Mouse (Mus musculus): ENCODE data around the gene Ppp1r3e. TPM values are rescaled to one million over a fixed set of nuclear protein-coding genes. Genes with fewer than 3 reads are reported as not detected.

Ppp1r3e gene
- polyA plus RNA-seq, 1 experiment, result 22.1 TPM

DNA sequence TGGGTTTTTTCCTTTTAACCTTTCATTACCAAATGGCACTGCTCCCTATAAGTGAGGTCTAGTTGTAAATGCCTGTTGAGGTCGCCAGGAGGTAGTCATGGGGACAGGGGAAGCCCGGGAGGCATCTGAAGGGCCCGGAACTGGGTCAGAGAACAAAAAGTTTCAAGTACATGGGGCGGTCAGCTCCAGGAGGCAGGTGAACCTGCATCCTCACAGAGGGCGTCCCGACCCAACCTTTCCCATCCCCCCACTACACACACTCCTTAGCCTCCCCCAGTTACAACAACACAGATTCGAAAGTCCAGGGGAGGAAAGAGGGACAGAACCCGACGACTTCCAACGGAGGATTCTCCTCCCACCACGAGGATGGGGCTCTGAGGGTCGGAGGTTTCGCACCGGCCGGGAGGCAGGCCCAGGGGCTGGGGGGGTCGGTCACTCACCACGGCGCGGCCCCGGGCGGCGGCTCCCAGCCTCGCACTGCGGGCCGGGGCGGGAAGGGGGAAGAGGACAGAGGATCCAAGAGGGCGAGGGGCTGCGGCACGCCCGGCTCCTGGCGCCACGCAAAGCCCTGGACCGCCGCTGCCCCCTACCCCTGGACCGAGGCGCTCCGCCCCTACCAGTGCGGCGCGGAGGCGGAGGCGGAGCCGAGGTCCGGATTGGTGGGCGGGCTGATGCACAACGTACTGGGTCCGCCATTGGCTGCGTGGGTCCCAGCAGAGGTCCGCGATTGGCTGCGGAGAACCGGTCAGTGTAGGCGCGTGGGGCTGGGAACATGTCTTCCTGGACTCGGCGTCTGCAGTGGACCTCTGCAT, 13.6 kb downstream of the Ppp1r3e start:
- WGBS, result under 1% methylated on average over 55 of the region's 56 CpGs
- TF ChIP-seq CTCF (IDR thresholded peaks at IDR 0.05; ENCODE audit: borderline replicate concordance, insufficient read depth, low read depth, low read length) (no peak), POLR2A (IDR thresholded peaks at IDR 0.05; ENCODE audit: borderline replicate concordance, insufficient read depth, low read length) (peak; percentile 81)
- peak overlapping the region; percentile 86 for H3K4me3 ChIP-seq (replicated peaks; ENCODE audit: insufficient read depth, low read depth, low read length)
- no peaks in the 10 kb centered on the region for H3K4me1 ChIP-seq (ENCODE audit: control insufficient read depth, insufficient read depth, low read length)
- peak; percentile 94 to 95 for DNase-seq
- H3K27ac ChIP-seq (ENCODE audit: insufficient read depth, low read length), result peak overlapping the region; percentile 60; the same call in 1 of the 2 replicates
- no peaks in the 10 kb centered on the region for H3K27me3 ChIP-seq (ENCODE audit: control insufficient read depth, insufficient read depth, low read length)

DNA sequence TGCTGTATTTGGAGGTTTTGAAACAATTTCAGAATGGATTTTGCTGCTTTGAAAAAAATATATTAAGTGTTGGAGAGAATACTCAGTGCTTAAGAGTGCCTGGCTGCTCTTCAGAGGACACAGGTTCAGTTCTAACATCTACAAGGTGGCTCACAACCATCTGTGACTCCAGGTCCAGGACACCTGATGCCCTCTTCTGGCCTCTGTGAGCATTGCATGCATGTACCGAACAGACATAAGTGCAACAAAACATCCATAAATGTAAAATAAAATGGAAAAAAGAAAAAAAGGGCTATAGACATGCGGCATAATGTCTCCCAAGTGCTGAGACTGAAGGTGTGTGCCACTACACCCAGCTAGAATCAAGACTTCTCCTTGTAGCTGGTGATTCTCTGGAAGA, 16.8 kb downstream of the Ppp1r3e start:
- 28% methylated on average over 2 of the region's 2 CpGs for WGBS
- Histone ChIP-seq H3K4me1 (ENCODE audit: control insufficient read depth, insufficient read depth, low read length) (peaks cover 10% of the 10 kb centered on the region; the same call in 1 of the 2 replicates), H3K27me3 (ENCODE audit: control insufficient read depth, insufficient read depth, low read length) (no peaks in the 10 kb centered on the region), H3K27ac (ENCODE audit: insufficient read depth, low read length) (no peak overlapping the region), H3K4me3 (replicated peaks; ENCODE audit: insufficient read depth, low read depth, low read length) (no peak overlapping the region)
- DNase-seq, result peak; percentile 73 to 77
- peak; percentile 85 for TF ChIP-seq CTCF (IDR thresholded peaks at IDR 0.05; ENCODE audit: borderline replicate concordance, insufficient read depth, low read depth, low read length)
- no peak for TF ChIP-seq POLR2A (IDR thresholded peaks at IDR 0.05; ENCODE audit: borderline replicate concordance, insufficient read depth, low read length)

DNA sequence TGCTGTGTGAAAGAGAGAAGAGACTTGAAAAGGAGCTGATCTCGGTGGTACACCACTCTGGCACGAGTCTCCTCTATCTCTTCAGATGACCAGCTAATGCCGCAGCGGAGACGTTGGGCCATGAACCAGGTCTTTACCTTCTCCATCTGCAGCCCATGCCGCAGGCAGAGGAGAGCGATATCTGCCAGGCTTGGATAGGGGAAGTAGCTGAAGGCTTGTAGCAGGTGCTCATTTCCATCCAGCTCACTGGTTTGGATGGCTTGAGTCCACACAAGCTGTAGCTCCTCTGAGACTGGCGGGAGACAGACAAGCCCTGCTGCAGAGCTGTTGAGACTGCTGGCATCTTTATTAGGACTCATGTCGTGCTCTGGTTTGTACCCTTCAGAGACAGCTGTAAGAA, 19.5 kb downstream of the Ppp1r3e start:
- peak; percentile 71 to 81 for DNase-seq
- Histone ChIP-seq H3K27ac (ENCODE audit: insufficient read depth, low read length) (peak overlapping the region; percentile 77), H3K4me1 (ENCODE audit: control insufficient read depth, insufficient read depth, low read length) (peaks cover 10% of the 10 kb centered on the region; the same call in 1 of the 2 replicates), H3K27me3 (ENCODE audit: control insufficient read depth, insufficient read depth, low read length) (no peaks in the 10 kb centered on the region), H3K4me3 (replicated peaks; ENCODE audit: insufficient read depth, low read depth, low read length) (no peak overlapping the region)
- 13% methylated on average over 9 of the region's 9 CpGs for WGBS
- no peak for TF ChIP-seq POLR2A (IDR thresholded peaks at IDR 0.05; ENCODE audit: borderline replicate concordance, insufficient read depth, low read length)
- TF ChIP-seq CTCF (IDR thresholded peaks at IDR 0.05; ENCODE audit: borderline replicate concordance, insufficient read depth, low read depth, low read length), result no peak

DNA sequence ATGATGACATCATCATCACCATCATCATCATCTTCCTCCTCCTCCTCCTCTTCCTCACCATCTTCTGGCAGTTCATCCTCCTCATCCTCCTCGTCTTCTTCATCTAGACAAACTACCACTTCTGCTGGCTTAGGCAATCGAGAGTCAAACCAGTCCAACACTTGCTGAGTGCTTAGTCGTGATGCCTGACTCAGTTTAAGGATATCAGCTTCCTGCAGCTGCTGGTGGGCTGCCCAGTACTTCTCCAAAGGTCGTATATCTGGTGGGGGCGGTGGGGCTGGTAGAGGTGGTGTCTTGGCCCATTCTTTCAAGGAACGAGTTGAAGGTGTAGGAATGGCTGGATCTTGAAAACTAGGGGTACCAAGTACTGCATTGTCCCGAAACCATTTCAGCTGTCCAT, 20.6 kb downstream of the Ppp1r3e start:
- Histone ChIP-seq H3K27me3 (ENCODE audit: control insufficient read depth, insufficient read depth, low read length) (no peaks in the 10 kb centered on the region), H3K27ac (ENCODE audit: insufficient read depth, low read length) (no peak overlapping the region), H3K4me3 (replicated peaks; ENCODE audit: insufficient read depth, low read depth, low read length) (no peak overlapping the region), H3K4me1 (ENCODE audit: control insufficient read depth, insufficient read depth, low read length) (peaks cover 10% of the 10 kb centered on the region; the same call in 1 of the 2 replicates)
- DNase-seq, result no peak
- 84% methylated on average over 7 of the region's 7 CpGs for WGBS
- no peak for TF ChIP-seq POLR2A (IDR thresholded peaks at IDR 0.05; ENCODE audit: borderline replicate concordance, insufficient read depth, low read length)
- TF ChIP-seq CTCF (IDR thresholded peaks at IDR 0.05; ENCODE audit: borderline replicate concordance, insufficient read depth, low read depth, low read length), result no peak

DNA sequence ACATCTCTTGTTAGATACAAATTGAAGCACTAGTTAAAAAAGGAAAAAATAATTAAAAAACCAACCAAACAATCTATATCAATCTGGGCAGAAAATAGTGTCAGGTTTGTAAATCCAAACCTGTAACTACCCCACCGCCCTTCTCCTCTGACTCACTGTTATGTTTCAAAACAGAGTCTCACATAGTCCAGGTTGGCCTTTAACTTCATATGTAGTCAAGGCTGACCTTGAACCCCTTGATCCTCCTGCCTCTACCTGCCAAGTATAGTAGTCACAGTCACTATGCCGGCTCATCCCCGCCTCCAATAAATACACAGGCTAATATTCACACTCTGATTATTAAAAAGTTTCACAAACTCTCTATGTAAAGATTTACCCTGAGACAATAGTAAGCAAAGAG, 21.6 kb downstream of the Ppp1r3e start:
- H3K27ac ChIP-seq (ENCODE audit: insufficient read depth, low read length), result no peak overlapping the region
- WGBS, result 97% methylated on average over 3 of the region's 3 CpGs
- H3K4me3 ChIP-seq (replicated peaks; ENCODE audit: insufficient read depth, low read depth, low read length), result no peak overlapping the region
- H3K27me3 ChIP-seq (ENCODE audit: control insufficient read depth, insufficient read depth, low read length), result no peaks in the 10 kb centered on the region
- no peak for TF ChIP-seq POLR2A (IDR thresholded peaks at IDR 0.05; ENCODE audit: borderline replicate concordance, insufficient read depth, low read length)
- no peak for TF ChIP-seq CTCF (IDR thresholded peaks at IDR 0.05; ENCODE audit: borderline replicate concordance, insufficient read depth, low read depth, low read length)
- H3K4me1 ChIP-seq (ENCODE audit: control insufficient read depth, insufficient read depth, low read length), result peaks cover 10% of the 10 kb centered on the region; the same call in 1 of the 2 replicates
- DNase-seq, result no peak

DNA sequence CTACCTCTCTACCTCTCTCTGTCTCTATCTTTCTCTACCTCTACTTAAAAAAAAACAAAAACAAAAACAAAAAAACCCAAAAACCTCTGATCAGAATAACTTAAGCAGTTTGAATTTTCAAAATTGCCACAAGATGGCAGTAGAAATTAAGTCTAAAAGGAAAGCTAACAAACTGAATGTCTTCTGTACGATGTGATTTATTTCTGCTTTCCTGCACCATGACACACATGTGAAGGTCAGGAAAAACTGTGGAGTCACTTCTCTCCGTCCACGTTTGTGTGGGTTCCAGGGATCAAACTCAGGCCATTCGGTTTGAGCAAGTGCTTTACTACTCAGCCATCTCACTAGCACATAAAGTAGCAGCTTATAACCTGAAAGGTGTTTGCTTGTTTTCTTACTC, 33.9 kb downstream of the Ppp1r3e start:
- no peaks in the 10 kb centered on the region for H3K27me3 ChIP-seq (ENCODE audit: control insufficient read depth, insufficient read depth, low read length)
- no peak overlapping the region for H3K4me3 ChIP-seq (replicated peaks; ENCODE audit: insufficient read depth, low read depth, low read length)
- no peak overlapping the region for H3K27ac ChIP-seq (ENCODE audit: insufficient read depth, low read length)
- H3K4me1 ChIP-seq (ENCODE audit: control insufficient read depth, insufficient read depth, low read length), result peaks cover 2% of the 10 kb centered on the region; the same call in 1 of the 2 replicates
- WGBS, result 5% methylated on average over 4 of the region's 4 CpGs
- peak; percentile 34 to 60 for DNase-seq
- TF ChIP-seq POLR2A (IDR thresholded peaks at IDR 0.05; ENCODE audit: borderline replicate concordance, insufficient read depth, low read length) (no peak), CTCF (IDR thresholded peaks at IDR 0.05; ENCODE audit: borderline replicate concordance, insufficient read depth, low read depth, low read length) (peak; percentile 49; the same call in 1 of the 2 replicates)

DNA sequence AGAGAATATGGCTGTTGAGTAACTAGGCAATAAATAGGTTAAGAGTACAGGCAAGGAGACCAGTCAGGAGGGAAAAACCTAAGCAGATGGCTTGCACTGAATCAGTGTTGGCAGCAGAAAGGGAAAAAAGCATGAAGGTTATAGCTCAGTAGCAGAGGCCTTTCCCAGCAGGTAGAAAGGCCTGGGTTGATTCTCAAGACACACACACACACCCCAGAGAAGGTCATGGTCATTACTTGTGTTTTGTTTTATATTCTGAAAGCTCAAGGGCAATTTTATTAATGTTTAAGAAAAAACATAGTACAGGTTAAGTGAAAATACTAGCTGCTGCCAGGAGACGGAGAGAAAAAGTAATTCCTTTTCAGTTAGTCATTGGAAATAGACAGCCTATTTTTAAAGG, 53.6 kb downstream of the Ppp1r3e start:
- H3K27me3 ChIP-seq (ENCODE audit: control insufficient read depth, insufficient read depth, low read length), result no peaks in the 10 kb centered on the region
- 0 out of 2 replicates have a peak, but pooled peaks cover 2% of the 10 kb centered on the region for H3K4me1 ChIP-seq (ENCODE audit: control insufficient read depth, insufficient read depth, low read length)
- H3K4me3 ChIP-seq (replicated peaks; ENCODE audit: insufficient read depth, low read depth, low read length), result no peak overlapping the region
- peak; percentile 24 to 80 for DNase-seq
- WGBS, result 85% methylated on average over 1 of the region's 1 CpGs
- no peak overlapping the region for H3K27ac ChIP-seq (ENCODE audit: insufficient read depth, low read length)
- no peak for TF ChIP-seq CTCF (IDR thresholded peaks at IDR 0.05; ENCODE audit: borderline replicate concordance, insufficient read depth, low read depth, low read length)
- no peak for TF ChIP-seq POLR2A (IDR thresholded peaks at IDR 0.05; ENCODE audit: borderline replicate concordance, insufficient read depth, low read length)

Other genes starting within 250 kb of the Ppp1r3e start
- not detected in 2 replicates for gene Gm17606, start 236.6 kb downstream of the Ppp1r3e start, polyA plus RNA-seq (2012; rRNA removed)
- gene Cdh24, start 236.2 kb downstream of the Ppp1r3e start, polyA plus RNA-seq (2012; rRNA removed), result 7.6 and 10.3 TPM in 2 replicates
- 45.2 and 51.0 TPM in 2 replicates for gene 1700123O20Rik, start 191.3 kb downstream of the Ppp1r3e start, polyA plus RNA-seq (2012; rRNA removed)
- 199 and 207 TPM in 2 replicates for gene Acin1, start 190.6 kb downstream of the Ppp1r3e start, polyA plus RNA-seq (2012; rRNA removed)
- gene Gm29776, start 178.7 kb downstream of the Ppp1r3e start, polyA plus RNA-seq (2012; rRNA removed), result 0.03 and 0.08 TPM in 2 replicates
- 0.08 TPM in 2 replicates for gene Cebpe, start 165.4 kb downstream of the Ppp1r3e start, polyA plus RNA-seq (2012; rRNA removed)
- 37.1 and 41.6 TPM in 2 replicates for gene Slc7a8, start 95.6 kb downstream of the Ppp1r3e start, polyA plus RNA-seq (2012; rRNA removed)
- gene Rnf212b, start 63.4 kb downstream of the Ppp1r3e start, polyA plus RNA-seq (2012; rRNA removed), result not detected in 2 replicates
- 12.0 and 12.4 TPM in 2 replicates for gene Homez, start 6.6 kb downstream of the Ppp1r3e start, polyA plus RNA-seq (2012; rRNA removed)
- 113 TPM in 2 replicates for gene Bcl2l2, start 5.8 kb upstream of the Ppp1r3e start, polyA plus RNA-seq (2012; rRNA removed)
- gene Gm20521, start 5.9 kb upstream of the Ppp1r3e start, polyA plus RNA-seq (2012; rRNA removed), result 0.34 TPM in 1 of 2 replicates, not detected in the other
- 413 and 433 TPM in 2 replicates for gene Pabpn1, start 14.9 kb upstream of the Ppp1r3e start, polyA plus RNA-seq (2012; rRNA removed)
- 687 and 690 TPM in 2 replicates for gene Slc22a17, start 35.6 kb upstream of the Ppp1r3e start, polyA plus RNA-seq (2012; rRNA removed)
- 9.9 and 11.2 TPM in 2 replicates for gene Efs, start 48.6 kb upstream of the Ppp1r3e start, polyA plus RNA-seq (2012; rRNA removed)
- gene Il25, start 55.1 kb upstream of the Ppp1r3e start, polyA plus RNA-seq (2012; rRNA removed), result 0.26 and 0.43 TPM in 2 replicates
- 215 and 237 TPM in 2 replicates for gene Cmtm5, start 58.7 kb upstream of the Ppp1r3e start, polyA plus RNA-seq (2012; rRNA removed)
- 0.10 TPM in 1 of 2 replicates, not detected in the other for gene Myh6, start 89.4 kb upstream of the Ppp1r3e start, polyA plus RNA-seq (2012; rRNA removed)
- gene Gm17428, start 99.4 kb upstream of the Ppp1r3e start, polyA plus RNA-seq (2012; rRNA removed), result not detected in 2 replicates
- 4.4 and 6.9 TPM in 2 replicates for gene Myh7, start 117.1 kb upstream of the Ppp1r3e start, polyA plus RNA-seq (2012; rRNA removed)
- gene Ngdn, start 137.9 kb upstream of the Ppp1r3e start, polyA plus RNA-seq (2012; rRNA removed), result 49.4 and 50.4 TPM in 2 replicates
- 10.7 and 11.0 TPM in 2 replicates for gene Zfhx2, start 214.8 kb upstream of the Ppp1r3e start, polyA plus RNA-seq (2012; rRNA removed)
- 12.8 and 13.8 TPM in 2 replicates for gene Thtpa, start 217.2 kb upstream of the Ppp1r3e start, polyA plus RNA-seq (2012; rRNA removed)
- 18.6 and 19.1 TPM in 2 replicates for gene Ap1g2, start 229.0 kb upstream of the Ppp1r3e start, polyA plus RNA-seq (2012; rRNA removed)
- 204 and 227 TPM in 2 replicates for gene Jph4, start 239.4 kb upstream of the Ppp1r3e start, polyA plus RNA-seq (2012; rRNA removed)

All from cerebellum, adult 2 months (tissue).